Mouse (Mus musculus) MEL (cell line): ENCODE data around the gene Slc26a9. TPM values are rescaled to one million over a fixed set of nuclear protein-coding genes. Genes with fewer than 3 reads are reported as not detected.

ENCODE experiments used
- DNase-seq: peaks from one replicate; pipeline ENCODE4 v3.0.0; 2011; ENCODE audit warnings: low read depth, low spot score
- H3K27ac ChIP-seq: 2 replicates; pipeline ENCODE4 v1.5.1; 2012; ENCODE audit warnings: low read depth, mild to moderate bottlenecking, control low read depth, low read length, moderate library complexity; ENCODE audit not compliant: control insufficient read depth
- H3K27me3 ChIP-seq, 2 experiments: fragments of 150-350 bp in 1 of 2; sonication (generic) in 1 of 2; 2 replicates each; pipeline ENCODE4 v1.6.1; 2012; ENCODE audit warnings: low read length in 2 of 2, mild to moderate bottlenecking in 2 of 2, improper control_type of control experiment in 1 of 2, moderate library complexity in 1 of 2; ENCODE audit not compliant: insufficient read depth in 2 of 2, control insufficient read depth in 1 of 2
- H3K36me3 ChIP-seq, 2 experiments: 2 replicates each; pipeline ENCODE4 v1.6.1; 2012 to 2014; ENCODE audit warnings: low read length in 2 of 2, improper control_type of control experiment in 1 of 2, inconsistent platforms in 1 of 2, mild to moderate bottlenecking in 1 of 2; ENCODE audit not compliant: insufficient read depth in 2 of 2, control insufficient read depth in 1 of 2
- H3K4me1 ChIP-seq, 2 experiments: fragments of 150-350 bp in 1 of 2; sonication (generic) in 1 of 2; 2 replicates each; pipeline ENCODE4 v1.6.1; 2012; ENCODE audit warnings: low read length in 2 of 2, improper control_type of control experiment in 1 of 2, mild to moderate bottlenecking in 1 of 2; ENCODE audit not compliant: insufficient read depth in 2 of 2, control insufficient read depth in 1 of 2
- H3K4me3 ChIP-seq, 2 experiments: fragments of 150-350 bp in 1 of 2; sonication (generic) in 1 of 2; 2 replicates each; pipeline ENCODE4 v1.5.1; 2012; ENCODE audit warnings: low read depth in 2 of 2, low read length in 2 of 2, mild to moderate bottlenecking in 2 of 2, moderate library complexity in 2 of 2, control low read depth in 1 of 2, improper control_type of control experiment in 1 of 2; ENCODE audit not compliant: control insufficient read depth in 1 of 2, insufficient read depth in 1 of 2
- H3K79me2 ChIP-seq: 2 replicates; pipeline ENCODE4 v1.6.1; 2012; ENCODE audit warnings: mild to moderate bottlenecking, low read length, moderate library complexity; ENCODE audit not compliant: control insufficient read depth, poor library complexity, insufficient read depth
- H3K9ac ChIP-seq: 2 replicates; pipeline ENCODE4 v1.6.1; 2012; ENCODE audit warnings: low read depth, mild to moderate bottlenecking, control low read depth, low read length, moderate library complexity; ENCODE audit not compliant: control insufficient read depth, poor library complexity, severe bottlenecking
- H3K9me3 ChIP-seq: fragments of 150-350 bp; sonication (generic); replicated peaks from 2 replicates; pipeline ENCODE4 v1.6.1; 2012; ENCODE audit warnings: mild to moderate bottlenecking, low read length, improper control_type of control experiment, moderate library complexity; ENCODE audit not compliant: insufficient read depth
- CTCF ChIP-seq, 3 experiments: IDR thresholded peaks in 2 of 3; conservative IDR thresholded peaks in 1 of 3; 2 replicates each; pipeline ENCODE4 v1.5.1; 2011 to 2012; ENCODE audit warnings: low read length in 3 of 3, low read depth in 2 of 3, mild to moderate bottlenecking in 2 of 3, improper control_type of control experiment in 1 of 3, inconsistent platforms in 1 of 3, mixed read lengths in 1 of 3, moderate library complexity in 1 of 3; ENCODE audit not compliant: control insufficient read depth in 1 of 3, insufficient read depth in 1 of 3, poor library complexity in 1 of 3, severe bottlenecking in 1 of 3
- ELF1 ChIP-seq: IDR thresholded peaks from 2 replicates; pipeline ENCODE4 v1.6.1; 2014; ENCODE audit warnings: low read depth, mild to moderate bottlenecking, inconsistent platforms, low read length, improper control_type of control experiment, moderate library complexity
- GATA1 ChIP-seq: IDR thresholded peaks from 2 replicates; pipeline ENCODE4 v1.6.1; 2011; ENCODE audit warnings: low read depth, low read length, improper control_type of control experiment
- HCFC1 ChIP-seq: IDR thresholded peaks from 2 replicates; pipeline ENCODE4 v1.6.1; 2012; ENCODE audit warnings: low read depth, mild to moderate bottlenecking, inconsistent platforms, low read length, improper control_type of control experiment, moderate library complexity
- MAZ ChIP-seq: IDR thresholded peaks from 2 replicates; pipeline ENCODE4 v1.6.1; 2012; ENCODE audit warnings: low read depth, mild to moderate bottlenecking, inconsistent platforms, low read length, improper control_type of control experiment
- MYC ChIP-seq: IDR thresholded peaks from 2 replicates; pipeline ENCODE4 v1.6.1; 2011; ENCODE audit warnings: low read depth, mild to moderate bottlenecking, low read length, improper control_type of control experiment, moderate library complexity
- POLR2A ChIP-seq, 2 experiments: IDR thresholded peaks; 2 replicates each; pipeline ENCODE4 v1.6.1; 2011 to 2012; ENCODE audit warnings: low read length in 2 of 2, mild to moderate bottlenecking in 2 of 2, control low read depth in 1 of 2, improper control_type of control experiment in 1 of 2, low read depth in 1 of 2, moderate library complexity in 1 of 2; ENCODE audit not compliant: control insufficient read depth in 1 of 2, insufficient read depth in 1 of 2, poor library complexity in 1 of 2
- RAD21 ChIP-seq: IDR thresholded peaks from 2 replicates; pipeline ENCODE4 v1.6.1; 2011; ENCODE audit warnings: mild to moderate bottlenecking, low read depth, low read length, improper control_type of control experiment
- TAL1 ChIP-seq: IDR thresholded peaks from 2 replicates; pipeline ENCODE4 v1.6.1; 2012; ENCODE audit warnings: mild to moderate bottlenecking, inconsistent platforms, low read length, moderate library complexity, mixed read lengths
- TCF12 ChIP-seq: IDR thresholded peaks from 2 replicates; pipeline ENCODE4 v1.6.1; 2014; ENCODE audit warnings: low read depth, mild to moderate bottlenecking, inconsistent platforms, low read length, improper control_type of control experiment, moderate library complexity
- USF1 ChIP-seq: IDR thresholded peaks from 2 replicates; pipeline ENCODE4 v1.6.1; 2014; ENCODE audit warnings: low read depth, mild to moderate bottlenecking, inconsistent platforms, low read length, improper control_type of control experiment, moderate library complexity
- ZKSCAN1 ChIP-seq: IDR thresholded peaks from 2 replicates; pipeline ENCODE4 v1.6.1; 2012; ENCODE audit warnings: low read depth, mild to moderate bottlenecking, inconsistent platforms, low read length, improper control_type of control experiment, moderate library complexity
- ZMIZ1 ChIP-seq: IDR thresholded peaks from 2 replicates; pipeline ENCODE4 v1.6.1; 2012; ENCODE audit warnings: low read depth, mild to moderate bottlenecking, inconsistent platforms, low read length, improper control_type of control experiment, moderate library complexity
- polyA plus RNA-seq, 2 experiments: library from polyadenylated mRNA; stranded (reverse) in 1 of 2; unstranded in 1 of 2; fragments of >175 nt in 1 of 2; fragments of >200 nt in 1 of 2; gene quantifications; 2 replicates each; pipeline versions ENCODE4 v1.2.1 to v1.2.4; 2012; ENCODE audit warnings: low replicate concordance in 2 of 2, low read depth in 1 of 2; ENCODE audit not compliant: insufficient read length in 2 of 2, insufficient read depth in 1 of 2, missing spikeins in 1 of 2
- total RNA-seq: library from RNA; depleted of rRNA; stranded (reverse); fragments of 300-350 nt; gene quantifications from 2 replicates; pipeline ENCODE4 v1.2.3, GENCODE M21; 2012

Gene Slc26a9
- total and polyA plus RNA-seq, 3 experiments = 0.04 TPM; not detected in 2

GRCm38 (mm10) chr1:131739481-131740160 lies 4.2 kb upstream of the Slc26a9 start (continued):
- no peak for TF ChIP-seq GATA1

- Histone ChIP-seq H3K4me1 (no peaks in the 10 kb centered on the region), H3K27ac (no peak overlapping the region), H3K4me3 (no peak overlapping the region), H3K9ac (no peak overlapping the region), H3K9me3 (no peaks in the 10 kb centered on the region)
- no peak for TF ChIP-seq POLR2A (IDR thresholded peaks at IDR 0.05; ENCODE audit: control insufficient read depth in 1 of 2, insufficient read depth in 1 of 2, low read depth in 1 of 2, low read length in 2 of 2, poor library complexity in 1 of 2)
- TF ChIP-seq, all 39 proteins: peak for 0
- Histone ChIP-seq H3K27me3 (peaks cover 6 to 12% of the 10 kb centered on the region in 2 experiments), H3K79me2 (no peaks in the 10 kb centered on the region), H3K36me3 (no peaks in the 10 kb centered on the region)
- DNase-seq = no peak
Observed at GRCm38 (mm10) chr1:131745391-131745790, 1.6 kb downstream of the Slc26a9 start.

- Histone ChIP-seq H3K27ac (no peak overlapping the region), H3K27me3 (peaks cover 7 to 16% of the 10 kb centered on the region in 2 experiments), H3K9me3 (no peaks in the 10 kb centered on the region), H3K36me3 (no peaks in the 10 kb centered on the region), H3K4me3 (no peak overlapping the region), H3K79me2 (no peaks in the 10 kb centered on the region), H3K9ac (no peak overlapping the region), H3K4me1 (no peaks in the 10 kb centered on the region)
- TF ChIP-seq HCFC1 (no peak), ZMIZ1 (no peak), TAL1 (no peak), RAD21 (no peak), MAZ (no peak)
- no peak for DNase-seq
Observed at GRCm38 (mm10) chr1:131747761-131748160, 3.9 kb downstream of the Slc26a9 start.

GRCm38 (mm10) chr1:131748636-131749035 lies 4.8 kb downstream of the Slc26a9 start:
- H3K4me1 ChIP-seq = 0 out of 4 replicates have a peak, but pooled peaks cover 0 to under 1% of the 10 kb centered on the region in 2 experiments

More at GRCm38 (mm10) chr1:131748636-131749035, 4.8 kb downstream of the Slc26a9 start:
- no peak overlapping the region for H3K4me3 ChIP-seq
- H3K9ac ChIP-seq = no peak overlapping the region
- H3K36me3 ChIP-seq = no peaks in the 10 kb centered on the region
- H3K27me3 ChIP-seq = peaks cover 5 to 16% of the 10 kb centered on the region in 2 experiments
- H3K9me3 ChIP-seq = no peaks in the 10 kb centered on the region
- H3K27ac ChIP-seq = no peak overlapping the region
- no peaks in the 10 kb centered on the region for H3K79me2 ChIP-seq
- TF ChIP-seq TCF12 (no peak), MYC (no peak), TAL1 (no peak), ELF1 (no peak), ZKSCAN1 (no peak), CTCF (IDR thresholded peaks at IDR 0.05 in 2 of 3, conservative IDR thresholded peaks at IDR 0.05 in 1 of 3; ENCODE audit: control insufficient read depth in 1 of 3, insufficient read depth in 1 of 3, low read depth in 2 of 3, low read length in 3 of 3, poor library complexity in 1 of 3, severe bottlenecking in 1 of 3) (no peak), USF1 (no peak)
- DNase-seq = no peak
